Mouse (Mus musculus): ENCODE results near the gene Smim23.

The Smim23 gene

DNA sequence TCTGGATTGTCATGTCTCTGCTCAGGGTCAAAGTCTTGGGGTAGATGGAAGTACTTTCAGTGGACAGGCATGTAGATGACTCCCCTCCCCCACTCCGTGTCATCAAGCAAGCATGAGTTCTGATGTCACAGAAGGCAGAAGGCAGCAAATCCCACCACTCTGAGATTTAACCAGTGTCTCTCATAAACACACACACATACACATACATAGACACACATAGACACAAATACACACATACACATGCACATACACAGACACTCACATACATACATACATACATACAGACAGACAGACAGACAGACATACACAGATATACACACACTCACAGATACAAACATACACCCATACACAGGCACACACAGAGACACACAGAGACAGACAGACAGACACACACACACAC is at the start of gene Smim23:
Smim23 (minus strand) TSS at position 101 of the 400 bp plus-strand sequence.
- DNase-seq, result no peak

DNA sequence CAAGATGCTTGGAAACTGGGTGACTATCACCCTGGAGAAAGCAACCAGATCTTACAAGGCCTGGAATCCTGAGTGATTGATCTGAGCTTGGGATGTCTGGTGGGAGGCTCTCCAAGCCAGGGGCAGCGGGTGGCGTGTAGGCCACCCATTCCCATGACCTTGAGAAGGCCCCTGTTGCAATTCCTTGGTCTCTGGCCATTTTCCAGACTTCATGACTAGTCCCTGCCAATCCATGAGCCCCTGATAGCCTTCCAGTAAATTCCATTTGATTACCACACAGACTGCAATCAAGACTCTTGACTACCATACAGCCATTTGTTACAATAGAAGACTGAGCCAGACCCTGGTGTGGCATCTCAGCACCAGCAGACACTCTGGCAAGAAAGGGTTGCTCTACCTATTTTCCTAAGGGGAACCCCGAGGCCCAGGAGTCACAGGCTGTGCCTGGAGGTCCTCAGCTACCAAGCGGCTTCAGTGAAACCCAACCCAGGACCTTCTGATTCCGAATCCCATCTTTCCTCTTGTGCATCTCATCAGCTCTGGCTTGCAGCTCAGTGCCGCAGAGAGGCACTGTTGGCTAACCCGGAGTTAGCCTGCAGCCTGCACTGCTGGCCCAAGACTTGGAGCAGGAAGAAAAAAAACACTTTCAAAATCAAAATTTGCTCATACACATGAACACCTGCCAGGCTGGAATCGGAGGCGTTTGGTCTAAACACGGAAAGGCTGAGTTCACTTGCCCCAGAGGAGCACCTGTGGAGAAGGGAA is 44.4 kb upstream of the Smim23 start:
- no peak for DNase-seq

DNA sequence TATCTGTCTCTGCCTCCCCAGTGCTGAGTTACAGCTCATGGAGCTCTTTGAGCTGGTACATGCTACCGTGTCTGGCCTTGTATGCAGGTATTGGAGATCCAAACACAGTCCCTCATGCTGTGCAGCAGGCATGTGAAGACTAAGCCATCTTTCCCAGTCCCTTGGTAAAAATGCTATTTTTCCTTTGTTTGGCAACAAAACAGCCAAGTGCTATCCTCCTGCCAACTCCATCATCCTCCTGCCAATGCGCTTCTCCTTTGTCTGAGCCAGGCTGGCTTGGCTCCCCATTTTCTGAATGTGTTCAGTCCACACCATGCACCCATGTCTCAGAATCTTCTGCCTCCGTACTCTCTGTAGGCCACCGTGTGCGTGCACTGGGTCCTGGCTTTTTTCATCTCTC is 40.2 kb upstream of the Smim23 start:
- DNase-seq, result peak; percentile 23

DNA sequence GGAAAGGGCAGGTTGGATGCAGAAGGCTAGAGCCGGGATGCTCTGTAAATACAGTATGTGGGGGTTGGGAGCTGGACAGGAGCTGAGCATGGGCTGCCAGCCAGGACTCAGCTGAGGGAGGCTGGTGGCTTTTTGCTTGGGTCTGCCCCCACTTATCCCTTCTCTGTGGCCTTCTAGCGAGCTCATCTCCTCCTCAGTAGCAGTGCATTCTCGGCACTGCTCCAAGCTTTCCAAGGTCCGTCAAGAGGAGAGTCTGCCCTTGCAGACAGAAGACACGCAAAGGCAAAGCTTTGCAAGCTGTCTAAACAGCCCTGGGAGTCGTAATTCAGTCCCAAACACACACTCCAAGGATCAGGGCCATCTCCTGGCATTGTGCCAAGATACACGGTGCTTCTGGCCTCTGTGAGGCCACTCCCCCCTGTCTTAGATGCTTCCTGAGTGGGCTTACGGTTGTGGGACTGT is 33.0 kb upstream of the Smim23 start:
- DNase-seq, result peak; percentile 12

DNA sequence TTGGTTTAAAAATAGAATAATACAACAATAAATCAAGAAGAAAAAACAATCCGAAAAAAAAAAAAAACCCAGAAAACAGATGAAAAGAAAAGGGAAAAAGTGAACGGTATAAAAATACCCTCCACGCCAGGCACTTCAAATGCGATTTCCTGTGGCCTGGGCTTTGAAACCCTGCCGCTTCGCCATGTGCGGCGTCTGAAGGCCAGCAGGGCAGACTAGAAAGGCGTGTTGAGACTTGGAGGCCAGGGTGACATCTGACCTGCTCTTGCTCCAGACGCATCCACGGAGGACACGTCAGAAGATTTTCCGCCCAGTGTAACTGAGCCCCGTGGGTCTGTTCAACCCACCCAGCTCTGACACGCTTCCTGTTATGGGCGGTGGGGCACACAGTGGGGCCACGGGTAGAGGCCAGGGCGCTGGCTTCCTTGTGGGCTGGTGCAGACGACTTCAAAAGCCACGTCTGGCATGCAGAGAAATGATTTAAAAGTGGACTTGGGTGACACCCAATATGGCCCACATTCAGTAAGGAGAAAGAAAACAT is 22.3 kb upstream of the Smim23 start:
- peak; percentile 57 for DNase-seq

DNA sequence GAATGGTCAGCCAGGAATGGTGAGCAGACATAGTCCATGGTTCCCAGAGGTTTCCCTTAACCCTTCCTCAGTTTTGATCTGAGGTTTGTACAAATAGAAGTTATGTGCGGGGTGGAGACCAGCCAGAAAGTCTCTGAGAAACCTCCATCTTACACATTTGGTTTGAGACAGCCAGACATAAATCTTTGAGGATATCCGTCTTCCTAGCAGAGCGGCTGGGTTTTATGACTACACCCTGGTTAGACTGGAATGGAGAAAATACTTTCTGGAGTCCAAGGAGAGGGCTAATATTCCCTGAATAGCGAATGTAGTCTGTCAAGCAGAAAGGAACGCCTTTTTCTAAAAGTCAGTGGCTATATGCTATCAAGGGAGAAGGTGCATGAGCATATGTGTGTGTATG is 16.8 kb upstream of the Smim23 start:
- DNase-seq, result no peak

DNA sequence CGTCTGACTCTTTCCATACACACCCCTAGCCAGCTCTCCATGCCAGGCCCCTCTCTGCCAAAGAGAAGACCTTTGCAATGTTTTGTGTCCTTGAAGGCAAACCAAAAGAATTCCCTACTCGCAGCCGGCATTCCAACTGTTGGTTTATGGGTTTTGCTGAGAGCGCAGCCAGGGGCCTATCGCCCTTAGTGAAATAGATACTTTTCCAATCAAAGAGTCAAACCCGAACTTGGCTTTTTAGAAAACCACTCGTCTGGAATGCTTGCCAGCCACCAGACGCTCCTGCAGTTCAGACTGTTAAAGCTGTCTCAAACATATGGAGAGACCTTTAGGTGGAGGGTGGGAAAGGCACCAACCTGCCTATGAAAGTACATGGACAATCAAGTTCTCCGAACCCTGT is 15.9 kb upstream of the Smim23 start:
- no peak for DNase-seq

DNA sequence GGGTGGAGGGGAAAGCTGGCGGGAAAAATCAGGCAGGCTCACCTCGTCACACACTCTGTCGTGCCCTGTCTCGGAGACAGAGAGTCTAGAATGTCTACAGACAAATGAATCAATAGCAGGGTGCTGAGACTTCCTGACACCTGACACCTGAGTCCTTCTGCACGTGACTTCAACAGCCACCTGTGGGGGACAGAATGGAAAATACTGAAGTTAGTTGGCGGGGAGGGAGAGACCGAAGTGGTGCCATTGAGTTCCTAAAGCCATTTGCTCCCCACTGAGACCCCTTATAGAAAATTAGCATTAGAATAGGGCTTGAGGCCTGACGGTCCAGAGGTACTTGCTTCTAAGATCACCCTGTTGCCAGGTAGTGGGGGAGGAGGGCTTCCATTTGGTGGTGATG is 10.6 kb upstream of the Smim23 start:
- no peak for DNase-seq

DNA sequence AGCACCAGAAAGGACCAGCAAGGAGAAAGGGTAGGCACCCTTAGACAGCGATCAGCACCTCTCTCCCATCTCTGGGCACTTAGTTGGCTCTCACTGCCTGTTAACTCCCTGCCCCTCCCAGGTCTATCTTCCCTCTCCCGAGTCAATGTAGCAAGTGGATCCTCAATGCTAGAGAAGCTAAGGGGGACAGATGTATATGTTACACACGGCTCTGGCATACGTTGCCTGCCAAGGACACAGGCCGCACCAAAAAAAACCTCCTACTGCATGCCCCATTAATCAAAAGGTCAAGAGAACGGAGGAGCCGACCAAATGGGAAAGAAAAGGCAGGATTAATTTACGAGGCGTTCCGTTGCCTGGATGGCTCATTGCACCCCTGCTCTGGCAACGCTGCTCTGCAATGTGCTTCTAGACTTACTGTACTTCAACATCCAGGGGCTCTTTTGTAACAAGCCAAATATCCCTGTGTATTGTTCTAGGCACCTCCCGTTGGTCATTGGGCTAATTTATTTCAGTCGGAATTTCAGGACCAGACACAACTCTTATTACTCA is 10.0 kb upstream of the Smim23 start:
- DNase-seq, result no peak

DNA sequence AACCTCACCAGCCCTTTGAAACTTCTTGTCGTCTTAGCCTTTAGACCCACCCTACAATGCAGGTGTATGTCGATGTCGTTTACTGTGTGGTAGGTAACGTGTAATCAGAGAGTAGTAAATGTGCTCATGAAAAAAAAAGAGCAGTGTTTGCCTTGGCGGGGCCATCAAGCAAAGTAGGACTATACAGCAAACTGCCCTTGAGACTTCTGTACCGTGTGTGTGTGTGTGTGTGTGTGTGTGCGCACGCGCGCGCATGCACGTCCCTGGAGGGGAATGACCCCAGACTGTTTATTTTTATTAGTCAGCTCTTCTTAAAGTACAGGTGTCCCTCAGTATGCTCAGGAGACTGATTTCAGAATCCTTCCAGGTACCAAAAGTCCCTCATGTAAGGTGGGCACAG is 6.8 kb downstream of the Smim23 start:
- no peak for DNase-seq

DNA sequence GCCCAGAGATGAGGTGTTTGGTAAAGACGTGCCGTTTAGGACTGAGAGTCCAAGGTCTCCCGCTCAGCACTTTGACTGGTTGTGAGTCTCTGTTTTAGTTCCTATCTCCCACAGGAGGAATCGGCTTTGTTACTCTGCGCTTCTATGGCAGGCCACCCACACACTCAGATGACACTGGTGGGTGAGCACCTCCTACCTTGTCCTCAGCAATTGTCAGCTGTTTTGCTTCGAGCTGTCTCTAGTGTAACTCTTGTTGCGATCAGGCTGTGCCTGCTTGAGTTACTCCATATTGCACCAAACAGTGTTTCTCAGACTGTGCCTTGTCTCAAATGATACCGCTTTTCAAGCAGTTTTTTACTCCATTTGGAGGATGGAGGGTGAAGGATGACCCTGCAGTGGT is 10.1 kb downstream of the Smim23 start:
- DNase-seq, result no peak

DNA sequence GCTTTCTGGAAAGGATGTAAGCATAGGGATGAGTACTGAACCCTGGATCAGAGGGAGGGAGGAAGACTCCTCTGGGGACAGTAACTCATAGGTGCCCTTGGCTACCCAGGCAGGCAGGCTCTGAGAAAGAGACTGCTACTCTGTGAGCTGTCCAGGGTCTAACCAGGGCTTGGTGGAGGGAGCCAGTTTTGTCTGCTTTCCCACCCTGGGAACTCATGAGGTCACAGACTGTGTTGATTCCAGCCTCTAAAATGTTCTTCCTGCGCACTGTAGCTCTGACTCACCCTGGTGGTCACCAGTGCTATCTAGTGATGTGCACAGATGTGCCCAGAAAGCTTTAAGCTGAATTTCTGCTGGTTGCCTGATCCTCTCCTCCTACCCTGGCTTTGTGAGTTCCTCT is 15.3 kb downstream of the Smim23 start:
- DNase-seq, result no peak

DNA sequence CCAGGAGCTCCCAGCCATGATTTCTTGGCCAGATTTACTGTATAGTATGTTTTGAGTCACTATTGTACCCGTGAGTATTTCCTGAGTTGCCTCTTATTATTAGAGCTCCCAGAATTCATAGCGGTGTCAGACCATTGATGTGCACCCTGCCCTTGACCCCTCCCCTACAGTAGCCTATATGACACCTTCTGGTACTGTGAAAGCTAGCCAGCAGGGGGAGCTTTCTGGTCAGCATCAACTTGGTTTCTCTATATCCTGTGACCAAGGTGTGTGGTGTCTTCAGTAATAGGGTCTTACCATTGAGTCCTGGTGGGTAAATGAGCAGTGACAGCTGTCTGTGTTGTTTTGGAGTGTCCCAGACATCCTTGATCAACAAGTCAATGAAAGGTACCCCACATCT is 18.4 kb downstream of the Smim23 start:
- DNase-seq, result peak; percentile 64

DNA sequence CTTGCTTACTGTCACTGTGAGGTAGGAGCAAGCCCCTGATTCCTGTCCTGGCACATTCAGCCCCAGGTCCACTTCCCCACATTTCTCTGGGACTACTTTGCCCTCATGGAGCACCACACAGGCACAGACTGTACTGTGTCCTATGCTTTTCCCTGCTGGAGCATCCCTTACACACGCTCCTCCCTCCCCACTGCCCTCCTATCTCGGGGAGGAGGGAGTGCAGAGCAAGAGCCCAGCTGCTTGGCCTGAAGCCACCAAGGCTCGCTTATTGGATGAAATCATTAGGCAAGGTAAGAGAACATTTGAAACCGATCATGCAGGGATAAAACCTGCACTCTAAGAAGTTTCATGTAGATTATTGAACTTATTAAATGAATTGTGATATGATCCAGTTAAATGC is 20.7 kb downstream of the Smim23 start:
- peak; percentile 59 for DNase-seq

DNA sequence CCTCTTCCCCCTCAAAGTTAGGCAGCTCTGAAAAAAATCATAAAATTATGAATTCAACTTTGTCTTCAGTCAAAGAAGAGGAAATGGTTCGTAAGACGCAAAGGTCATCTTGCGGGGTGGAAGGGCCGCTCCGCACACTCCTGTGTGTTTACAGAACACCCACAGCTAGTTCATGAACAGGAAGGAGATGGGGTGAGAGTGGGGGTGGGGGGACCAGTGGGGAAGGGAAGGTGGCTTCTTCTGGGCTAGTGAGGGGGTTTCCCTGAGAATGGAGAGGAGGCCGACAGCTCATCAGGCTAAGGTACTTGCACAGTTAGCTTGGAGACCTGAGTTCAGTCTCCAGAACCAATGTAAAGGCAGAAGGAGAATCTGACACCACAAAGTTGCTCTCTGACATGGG is 22.7 kb downstream of the Smim23 start:
- DNase-seq, result no peak

DNA sequence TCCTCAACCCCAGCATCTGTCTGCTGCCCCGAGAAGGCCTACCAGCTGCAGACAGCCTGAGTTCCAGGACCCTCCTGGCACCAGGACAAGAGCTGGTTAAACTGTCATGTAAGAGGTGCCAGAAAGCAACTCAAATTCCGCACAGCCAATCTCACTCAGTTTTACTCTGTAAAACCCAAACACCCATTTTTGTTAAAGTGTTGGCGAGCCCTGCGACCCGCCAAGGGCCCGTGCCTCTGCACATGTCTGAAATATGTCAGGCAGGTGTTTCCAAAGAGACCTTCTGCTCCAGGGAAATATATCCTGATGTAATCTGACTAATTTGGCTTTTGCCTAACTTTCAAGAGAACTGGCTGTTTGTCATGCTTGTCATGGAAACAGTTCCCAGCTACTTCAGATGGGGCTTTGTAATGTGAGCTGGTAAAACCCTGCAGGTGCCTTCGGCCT is 23.5 kb downstream of the Smim23 start:
- DNase-seq, result no peak

DNA sequence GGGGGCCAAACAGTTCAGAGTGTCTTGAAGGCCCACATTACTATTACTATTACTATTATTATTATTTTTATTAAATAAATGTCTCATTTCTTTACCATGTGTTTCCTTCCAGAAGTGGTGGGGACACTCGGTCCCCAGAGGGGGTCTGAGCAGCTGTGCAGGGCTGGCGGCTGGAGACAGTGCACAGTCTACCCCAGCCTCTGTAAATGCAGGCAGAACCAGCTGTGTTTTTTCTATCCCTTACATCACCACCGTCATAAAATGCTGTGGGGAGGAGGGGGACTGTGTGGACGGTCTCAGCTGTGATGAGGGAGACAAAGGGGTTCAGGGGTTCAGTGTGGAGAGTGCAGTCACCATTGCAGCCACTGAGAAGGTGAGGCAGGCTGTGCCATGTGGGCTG is 26.0 kb downstream of the Smim23 start:
- DNase-seq, result no peak

DNA sequence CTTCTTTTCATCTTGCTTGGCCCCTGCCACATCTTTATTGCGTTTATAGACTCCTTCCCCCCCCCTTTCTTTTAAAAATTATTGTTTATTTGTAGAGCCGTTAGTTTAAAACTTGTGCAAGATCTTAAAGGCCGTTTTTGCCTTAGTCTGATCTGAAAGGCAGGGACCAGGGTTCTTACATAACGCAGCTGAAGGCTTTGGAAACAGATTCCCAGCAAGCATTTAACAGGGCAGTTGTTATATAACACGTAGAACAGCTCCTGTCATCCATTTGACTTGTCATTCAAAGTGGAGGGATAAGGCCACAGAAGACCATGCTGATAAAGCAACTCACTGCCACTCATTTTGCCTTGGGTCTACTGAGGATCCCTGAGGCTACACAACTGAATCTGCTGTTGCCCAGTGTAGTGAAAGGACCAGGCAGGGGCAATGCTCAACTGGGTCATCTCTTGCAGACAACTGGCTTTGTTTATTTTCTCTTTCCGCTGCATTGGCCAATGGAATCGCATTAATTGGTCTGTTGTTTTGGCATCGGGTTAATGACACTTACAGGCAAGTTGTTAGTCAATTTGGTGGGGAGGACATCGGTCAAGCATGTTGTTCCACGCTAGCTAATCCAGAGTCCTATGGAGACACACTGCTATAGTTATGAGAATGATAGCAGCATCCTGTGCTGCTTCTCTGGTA is 29.5 kb downstream of the Smim23 start:
- peak; percentile 22 for DNase-seq

DNA sequence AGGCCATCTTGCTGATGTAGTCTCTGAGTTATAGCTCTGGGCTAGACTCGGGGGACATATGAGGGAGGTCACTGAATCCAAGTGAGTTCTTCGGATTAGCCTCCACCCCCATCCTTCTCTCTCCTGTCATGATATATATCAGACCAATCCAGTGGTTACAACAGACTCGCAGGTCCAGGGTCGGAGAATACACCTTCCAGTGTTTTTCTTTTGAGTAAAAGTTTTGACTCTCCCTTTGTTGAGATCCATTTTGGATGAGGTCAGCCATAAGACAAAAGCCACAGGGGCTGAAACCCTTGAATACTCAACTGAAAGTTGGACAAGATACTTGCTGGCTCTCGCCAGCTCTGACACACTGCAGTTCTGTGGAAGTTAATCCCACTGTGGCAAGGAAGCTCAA is 38.2 kb downstream of the Smim23 start:
- DNase-seq, result no peak

DNA sequence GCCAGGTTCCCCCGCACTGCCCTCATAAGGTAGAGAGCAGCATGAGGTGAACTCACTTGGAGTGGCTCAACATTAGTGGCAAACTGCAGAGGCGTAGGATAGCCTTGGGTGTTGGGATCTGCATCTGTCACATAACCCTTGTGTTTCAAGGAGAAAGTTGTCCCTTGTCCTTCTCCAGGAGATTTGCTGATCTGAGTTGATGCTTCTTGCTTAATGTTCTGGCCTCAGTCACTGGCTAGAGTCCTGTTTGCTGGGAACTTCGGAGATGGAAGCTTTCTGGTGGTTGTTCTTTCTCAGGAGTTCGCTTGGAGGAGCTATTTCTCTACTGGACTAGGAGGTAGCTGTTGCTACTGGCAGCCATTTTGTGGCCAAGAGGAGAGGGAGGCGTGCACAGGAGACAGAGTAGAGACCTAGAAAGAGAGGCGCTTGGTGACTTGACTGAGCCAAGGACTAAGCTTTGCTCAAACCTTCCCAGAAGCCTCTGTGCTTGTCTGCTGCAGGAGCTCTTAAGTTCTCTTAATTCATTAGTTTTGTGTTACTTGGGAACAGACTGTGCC is 38.7 kb downstream of the Smim23 start:
- no peak for DNase-seq

DNA sequence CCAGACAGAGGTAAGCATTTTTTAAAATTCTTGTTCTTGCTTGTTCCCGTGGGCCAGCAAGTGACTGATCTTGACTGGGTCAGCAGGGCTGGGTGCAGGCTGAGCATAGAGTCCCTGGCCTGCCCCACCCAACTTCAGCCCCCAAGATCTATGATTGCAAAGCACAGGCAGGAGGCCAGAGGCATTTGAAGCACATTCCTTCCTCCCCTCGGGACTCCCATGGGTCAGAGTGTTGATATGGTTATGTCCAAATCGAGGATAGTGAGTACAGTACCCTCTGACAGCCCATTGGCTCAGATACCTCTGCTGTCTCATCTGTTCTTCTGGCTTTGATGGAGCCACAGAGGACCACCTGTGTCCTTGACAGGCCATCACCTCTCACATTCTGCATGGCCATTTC is 41.7 kb downstream of the Smim23 start:
- DNase-seq, result peak; percentile 13

DNA sequence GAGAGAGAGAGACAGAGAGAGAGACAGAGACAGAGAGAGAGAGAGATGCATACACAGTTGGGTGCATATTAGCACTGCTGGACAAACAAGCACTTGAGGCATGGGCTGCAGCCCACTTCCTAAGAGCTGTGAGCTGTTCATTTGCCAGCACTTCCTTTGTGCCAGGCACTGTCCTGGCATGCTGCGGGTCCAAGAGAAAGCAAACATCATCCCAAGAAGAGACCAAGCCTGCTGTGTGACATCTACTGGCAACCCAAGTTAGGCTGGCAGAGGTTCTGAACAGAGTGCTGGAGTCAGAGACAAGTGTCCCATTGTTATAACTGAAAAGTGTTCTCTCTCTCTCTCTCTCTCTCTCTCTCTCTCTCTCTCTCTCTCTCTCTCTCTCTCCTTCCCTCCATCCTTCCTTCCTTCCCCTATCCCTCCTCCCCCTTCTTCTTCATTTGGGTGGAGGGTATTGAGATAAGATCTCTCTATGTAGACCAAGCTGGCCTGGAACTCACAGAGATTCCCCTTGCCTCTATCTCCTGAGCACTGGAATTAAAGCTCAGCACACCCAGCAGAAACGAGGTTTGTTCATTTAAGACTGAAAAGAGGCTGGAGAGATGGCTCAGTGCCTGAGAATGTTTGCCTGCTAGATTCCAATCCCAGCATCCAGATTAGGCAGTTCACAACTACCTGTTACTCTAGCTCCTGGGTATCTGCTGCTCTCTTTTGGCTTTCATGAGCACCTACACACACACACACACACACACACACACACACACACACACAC is 42.6 kb downstream of the Smim23 start:
- DNase-seq, result no peak

All from lung, postnatal 10 days (tissue).